Mouse (Mus musculus) frontal cortex, adult 2 months (tissue): ENCODE data around the gene Limd2. TPM values are rescaled to one million over a fixed set of nuclear protein-coding genes. Genes with fewer than 3 reads are reported as not detected.

Experiments used
- DNase-seq, 2 experiments: peaks; one replicate each; pipeline ENCODE4 v3.0.0; 2022; ENCODE audit warnings: low spot score in 1 of 2; ENCODE audit errors: extremely low spot score in 1 of 2
- polyA plus RNA-seq: library from polyadenylated mRNA; depleted of rRNA; stranded (reverse); fragments of >200 nt; gene quantifications from 2 replicates; pipeline ENCODE4 v1.2.3, GENCODE M21; 2012

Gene Limd2
- polyA plus RNA-seq, 1 experiment = 168 TPM

DNA sequence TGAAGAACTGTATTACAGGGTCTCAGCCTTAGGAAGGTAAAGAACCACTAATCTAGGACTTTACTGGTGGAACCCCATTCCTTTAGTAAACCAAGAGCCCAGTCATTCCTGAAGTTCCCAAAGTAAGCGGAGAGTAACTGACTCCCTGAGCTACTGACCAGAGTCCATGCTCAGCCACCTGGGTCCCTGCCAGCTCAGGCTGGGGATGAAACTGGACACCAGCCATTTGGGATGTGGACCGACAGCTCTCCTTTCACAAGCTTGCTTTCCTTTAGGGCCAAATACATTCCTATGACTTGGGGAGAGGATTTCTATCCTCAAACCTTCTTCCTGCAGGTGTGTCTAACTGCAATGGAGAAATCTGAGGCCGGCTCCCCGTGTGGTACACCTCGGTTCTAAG, 13.7 kb upstream of the Limd2 start:
- no peak for DNase-seq

- DNase-seq = no peak
Observed at GRCm38 (mm10) chr11:106173228-106173627, 12.6 kb upstream of the Limd2 start.

- DNase-seq = no peak
Observed at GRCm38 (mm10) chr11:106170807-106171206, 10.1 kb upstream of the Limd2 start.

DNA sequence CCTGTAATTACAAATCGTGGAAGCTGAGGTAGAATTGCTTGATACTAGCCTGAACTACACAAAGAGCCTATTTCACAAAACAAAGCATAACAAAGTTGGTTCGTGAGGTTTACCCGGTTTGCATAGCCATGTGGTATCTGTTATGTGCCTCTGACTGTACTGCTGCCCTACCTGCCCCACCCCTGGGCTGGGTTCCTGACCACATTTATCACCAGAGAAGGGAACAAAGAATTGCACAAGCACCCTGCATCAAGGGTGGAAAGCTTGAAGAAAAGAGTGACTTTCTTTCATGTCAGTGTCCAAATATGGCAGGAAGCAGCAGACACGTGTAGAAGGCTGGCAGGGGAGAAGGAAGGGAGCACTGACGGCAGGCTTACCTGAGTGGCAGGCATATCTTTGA, 6.8 kb upstream of the Limd2 start:
- no peak for DNase-seq

DNA sequence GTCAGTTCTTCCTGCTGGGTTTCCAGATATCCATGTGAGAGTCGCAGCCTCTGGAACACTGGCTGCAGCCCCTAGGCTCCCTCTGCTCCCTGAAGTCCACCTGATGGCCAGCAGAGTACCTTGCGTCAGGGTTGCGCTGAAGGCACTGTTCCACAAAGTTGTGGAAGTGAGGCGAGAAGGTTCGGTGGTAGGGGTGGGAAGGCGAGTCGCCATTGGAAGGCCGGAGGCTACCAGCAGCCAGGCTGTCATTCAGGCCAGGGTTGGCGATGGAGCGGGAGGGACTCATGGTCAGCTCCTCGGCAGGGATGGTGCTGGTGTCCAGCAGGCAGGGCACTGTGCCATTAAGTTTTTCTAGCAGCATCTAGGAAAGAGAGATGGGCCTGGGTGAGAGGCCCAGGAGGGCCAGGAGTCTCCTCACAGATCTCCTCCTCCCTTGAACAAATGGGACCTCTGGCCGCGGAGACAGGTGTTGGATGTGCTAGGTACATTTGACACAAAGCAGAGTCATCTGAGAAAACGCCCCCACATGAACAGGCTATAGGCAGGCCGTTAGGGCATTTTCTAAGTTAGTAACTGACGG, 4.0 kb upstream of the Limd2 start:
- DNase-seq = no peak

DNA sequence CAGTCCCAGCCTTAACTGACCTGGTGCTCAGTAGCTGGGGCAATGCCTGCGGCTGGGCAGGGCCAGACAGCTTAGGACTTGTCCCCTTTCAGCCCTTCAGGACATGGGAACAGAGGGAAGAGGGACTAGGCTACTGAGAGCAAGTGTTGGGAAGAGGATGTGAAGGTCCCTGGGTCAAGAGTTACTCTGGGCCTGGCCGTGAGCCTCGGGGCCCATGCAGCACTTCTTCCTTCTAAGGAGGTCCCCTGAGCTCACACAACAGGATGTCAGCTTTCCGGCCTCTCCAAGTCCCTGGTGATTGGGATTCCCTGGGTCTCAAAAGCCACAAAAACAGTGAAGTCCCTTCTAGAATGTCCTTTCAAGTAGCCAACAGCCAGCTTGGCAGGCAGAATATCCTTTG, 2.9 kb upstream of the Limd2 start:
- DNase-seq = no peak

GRCm38 (mm10) chr11:106162237-106162636, 1.6 kb upstream of the Limd2 start:
- DNase-seq = no peak

- DNase-seq = peak in 1 of 2 experiments; percentile 84
Observed at GRCm38 (mm10) chr11:106159921-106160840, 479 bp downstream of the Limd2 start.

DNA sequence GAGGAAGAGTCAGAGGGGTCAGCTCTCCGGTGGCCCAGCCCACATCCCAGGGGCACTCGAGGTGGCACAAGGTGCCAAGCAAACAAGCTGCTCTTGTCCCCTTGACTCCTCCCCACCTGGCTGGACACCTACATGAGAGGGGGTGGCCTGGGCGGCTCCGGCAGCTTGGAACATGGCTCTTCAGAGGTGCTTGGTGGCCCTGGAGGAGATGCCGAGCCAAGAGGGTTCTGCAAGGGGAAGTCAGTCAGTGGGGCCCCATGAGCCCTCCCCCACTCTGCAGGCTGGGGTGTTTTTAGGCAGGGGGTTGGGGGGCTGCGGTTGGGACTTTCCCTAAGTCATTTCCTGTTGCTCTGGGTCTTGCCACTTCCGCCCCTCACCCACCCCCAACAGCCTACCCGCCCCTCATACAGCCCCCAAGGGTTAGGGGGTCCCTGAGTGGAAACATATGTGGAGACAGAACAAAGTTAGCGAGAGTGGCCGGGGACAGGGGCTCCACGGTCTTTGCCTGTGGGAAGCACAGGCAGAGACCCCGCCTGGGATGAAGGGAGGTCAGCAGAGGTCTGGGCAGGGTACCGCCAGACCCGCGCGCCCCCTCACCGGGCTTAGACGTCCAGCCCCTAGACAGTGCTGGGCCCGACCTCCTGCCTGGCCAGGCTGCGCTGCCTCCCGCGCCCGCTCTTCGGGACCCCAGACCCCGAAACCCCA, 1.3 kb downstream of the Limd2 start:
- DNase-seq = peak in 1 of 2 experiments; percentile 47

DNA sequence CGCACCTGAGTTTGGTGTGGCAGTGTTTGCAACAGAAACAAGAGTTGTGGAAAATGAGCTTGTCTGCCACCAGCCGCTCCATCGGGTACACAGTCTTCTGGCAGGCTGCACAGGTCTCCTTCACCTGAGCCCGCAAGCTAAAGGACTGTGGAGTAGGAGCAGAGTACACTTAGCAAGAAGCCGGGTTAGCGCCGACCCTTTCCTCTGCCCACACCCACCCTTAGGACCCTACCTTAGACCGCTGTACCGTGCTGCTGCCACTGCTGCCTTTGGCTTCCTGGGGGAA, 1.8 kb downstream of the Limd2 start:
- DNase-seq = no peak

DNA sequence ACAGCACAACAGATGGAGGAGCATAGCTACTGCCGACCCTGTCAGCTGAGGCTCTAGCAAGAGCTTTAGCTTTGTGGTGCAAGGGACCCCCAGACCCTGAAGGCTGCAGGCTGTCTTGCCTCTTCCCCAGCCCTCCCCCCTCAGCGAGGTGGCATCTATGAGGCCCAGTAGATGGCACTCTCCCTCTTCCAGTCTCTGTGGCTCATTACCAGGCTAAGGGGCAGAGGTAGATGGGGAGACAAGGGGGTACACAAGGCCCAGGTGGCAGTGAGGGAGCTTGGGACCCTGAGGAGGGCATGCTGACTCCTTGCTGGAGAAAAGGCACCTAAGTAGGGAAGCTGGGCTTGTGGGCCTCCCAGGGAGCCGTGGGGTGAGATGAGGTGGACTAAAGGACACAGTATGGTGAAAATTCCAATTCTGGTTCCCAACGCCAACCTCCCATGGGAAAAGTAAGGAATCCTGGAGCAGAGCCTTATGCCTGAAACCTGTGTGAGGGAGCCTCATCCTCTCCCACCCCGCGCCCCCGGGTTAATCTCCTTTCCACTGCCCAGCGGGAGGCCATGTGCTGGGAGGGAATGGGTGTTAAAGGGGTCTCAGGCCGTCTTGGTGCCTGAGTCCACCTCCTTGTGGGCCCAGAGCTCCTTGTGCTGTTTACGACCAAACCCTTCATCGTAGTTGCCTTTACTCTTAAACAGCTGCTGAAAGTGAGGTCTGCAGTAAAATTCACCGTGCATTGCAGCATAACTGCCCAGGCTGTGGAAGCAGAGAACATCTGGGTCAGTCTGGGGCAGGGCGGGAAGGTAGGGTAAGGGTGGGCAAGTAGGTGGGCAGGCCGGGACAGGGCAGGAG, 2.4 kb downstream of the Limd2 start:
- peak in 1 of 2 experiments; percentile 59 for DNase-seq

GRCm38 (mm10) chr11:106157154-106157553, 3.5 kb downstream of the Limd2 start:
- DNase-seq = no peak

DNA sequence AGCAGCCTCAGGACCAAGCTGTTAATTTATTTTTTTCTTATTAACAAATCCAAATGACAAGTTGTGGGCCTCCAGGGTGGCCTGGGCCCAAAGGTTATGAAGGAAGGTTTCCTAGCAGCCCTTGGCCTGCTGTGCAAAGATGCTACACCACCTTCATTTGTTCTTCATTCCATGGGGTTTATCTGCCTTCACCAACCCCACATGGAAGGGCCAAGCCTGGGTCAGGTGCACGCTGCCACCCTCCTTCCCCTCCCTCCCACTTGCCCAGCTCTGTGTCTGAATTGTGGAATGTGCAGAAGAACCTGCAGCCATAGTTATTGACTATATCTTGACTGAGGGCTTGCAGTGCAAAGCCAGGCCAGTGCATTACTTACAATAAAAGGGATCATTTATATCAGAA, 4.4 kb downstream of the Limd2 start:
- DNase-seq = no peak

DNA sequence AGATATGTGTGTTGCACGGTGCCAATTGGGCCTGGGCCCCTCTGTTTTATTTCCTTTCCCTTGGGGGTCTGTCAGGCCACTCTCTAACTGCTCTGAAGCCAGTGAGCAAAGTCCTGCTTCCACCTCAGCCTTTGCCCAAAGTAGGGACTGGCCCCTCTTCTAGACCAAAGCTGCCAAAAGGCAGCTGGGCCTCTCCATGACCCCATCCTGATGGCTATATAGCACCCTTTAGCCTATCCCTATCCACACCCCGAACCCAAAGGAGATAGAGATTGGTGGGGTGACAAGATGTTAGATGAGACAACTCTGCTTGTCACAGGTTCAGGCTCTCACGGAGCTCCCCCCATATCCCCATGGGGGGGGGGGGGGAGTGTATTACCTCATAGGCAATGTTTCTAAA, 4.9 kb downstream of the Limd2 start:
- no peak for DNase-seq

GRCm38 (mm10) chr11:106154770-106155169, 5.9 kb downstream of the Limd2 start:
- no peak for DNase-seq

GRCm38 (mm10) chr11:106154091-106154490, 6.6 kb downstream of the Limd2 start:
- no peak for DNase-seq

- DNase-seq = peak; percentile 63 to 70
Observed at GRCm38 (mm10) chr11:106152132-106152531, 8.5 kb downstream of the Limd2 start.

DNA sequence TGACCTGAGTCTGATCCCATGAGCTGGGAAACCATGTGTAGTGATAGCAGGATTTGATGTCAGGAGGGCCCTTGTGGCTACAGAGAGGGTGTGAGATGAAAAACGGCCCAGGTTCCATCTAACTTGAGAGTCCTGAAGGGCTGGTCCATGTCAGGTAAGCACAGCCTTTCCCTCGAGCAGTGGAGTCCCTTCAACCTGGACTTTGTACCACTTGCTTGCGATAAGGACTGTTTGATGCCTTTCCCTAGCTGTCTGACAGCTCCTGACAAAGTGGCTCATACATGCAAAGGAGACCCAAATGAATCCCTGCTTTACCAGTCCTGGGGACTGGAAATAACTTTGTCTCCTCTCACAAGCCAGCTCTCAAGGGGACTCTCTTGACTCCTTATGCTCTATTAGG, 9.4 kb downstream of the Limd2 start:
- no peak for DNase-seq

GRCm38 (mm10) chr11:106134580-106135528, 25.8 kb downstream of the Limd2 start:
- DNase-seq = no peak

- DNase-seq = no peak
Observed at GRCm38 (mm10) chr11:106132516-106132915, 28.1 kb downstream of the Limd2 start.
